Mouse (Mus musculus): ENCODE measurements around the gene Elmo1. TPM values are rescaled to one million over a fixed set of nuclear protein-coding genes. Genes with fewer than 3 reads are reported as not detected.

Gene Elmo1
- total RNA-seq, 2 experiments from 2014 or later, result 9.8 to 10.2 TPM

DNA sequence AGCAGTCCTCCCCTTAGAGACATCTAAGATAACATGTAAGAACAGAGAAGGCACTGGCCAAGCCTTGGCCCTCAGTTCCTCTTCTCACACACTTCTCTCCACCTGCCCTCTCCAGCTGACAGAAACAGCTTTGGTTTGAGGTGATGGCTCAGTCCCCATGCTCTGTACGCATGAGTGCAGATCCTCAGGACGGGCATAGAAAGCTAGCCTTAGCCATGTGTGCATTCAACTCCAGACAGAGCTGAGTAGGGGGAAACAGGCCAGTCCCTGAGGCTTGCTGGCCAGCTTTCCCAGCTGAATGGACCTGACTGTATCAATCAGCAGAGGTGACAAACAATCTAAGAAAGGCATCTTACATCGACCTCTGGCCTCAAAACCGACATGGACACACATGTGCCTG, 435.4 kb downstream of the Elmo1 start:
- intact Hi-C loops (cut with DNase I), result no loop called here
- DNase-seq (ENCODE audit: low spot score), result no peak

GRCm38 (mm10) chr13:20537053-20537452, 446.7 kb downstream of the Elmo1 start:
- intact Hi-C loops (cut with DNase I), result no loop called here
- DNase-seq (ENCODE audit: low spot score), result no peak

DNA sequence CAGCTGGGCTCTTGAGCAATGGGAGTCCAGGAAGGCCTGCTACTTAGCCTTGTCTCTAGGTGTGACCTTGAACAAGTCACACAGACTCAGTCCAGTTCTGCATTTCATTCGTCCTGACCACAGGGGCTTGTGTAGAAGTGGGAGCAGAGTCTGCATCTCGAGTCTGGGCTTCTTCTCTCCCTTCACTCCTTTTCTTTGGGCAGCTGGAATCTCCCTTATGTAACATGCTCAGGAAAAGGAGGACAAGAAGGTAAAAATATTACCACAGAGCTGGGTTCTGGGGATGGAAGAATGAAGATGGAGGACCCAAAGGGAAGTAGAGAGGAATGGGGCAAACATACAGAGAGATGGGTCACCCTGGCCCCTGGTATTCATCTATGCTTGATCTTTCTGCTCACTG, 447.1 kb downstream of the Elmo1 start:
- no peak for DNase-seq (ENCODE audit: low spot score)
- intact Hi-C loops (cut with DNase I), result no loop called here

DNA sequence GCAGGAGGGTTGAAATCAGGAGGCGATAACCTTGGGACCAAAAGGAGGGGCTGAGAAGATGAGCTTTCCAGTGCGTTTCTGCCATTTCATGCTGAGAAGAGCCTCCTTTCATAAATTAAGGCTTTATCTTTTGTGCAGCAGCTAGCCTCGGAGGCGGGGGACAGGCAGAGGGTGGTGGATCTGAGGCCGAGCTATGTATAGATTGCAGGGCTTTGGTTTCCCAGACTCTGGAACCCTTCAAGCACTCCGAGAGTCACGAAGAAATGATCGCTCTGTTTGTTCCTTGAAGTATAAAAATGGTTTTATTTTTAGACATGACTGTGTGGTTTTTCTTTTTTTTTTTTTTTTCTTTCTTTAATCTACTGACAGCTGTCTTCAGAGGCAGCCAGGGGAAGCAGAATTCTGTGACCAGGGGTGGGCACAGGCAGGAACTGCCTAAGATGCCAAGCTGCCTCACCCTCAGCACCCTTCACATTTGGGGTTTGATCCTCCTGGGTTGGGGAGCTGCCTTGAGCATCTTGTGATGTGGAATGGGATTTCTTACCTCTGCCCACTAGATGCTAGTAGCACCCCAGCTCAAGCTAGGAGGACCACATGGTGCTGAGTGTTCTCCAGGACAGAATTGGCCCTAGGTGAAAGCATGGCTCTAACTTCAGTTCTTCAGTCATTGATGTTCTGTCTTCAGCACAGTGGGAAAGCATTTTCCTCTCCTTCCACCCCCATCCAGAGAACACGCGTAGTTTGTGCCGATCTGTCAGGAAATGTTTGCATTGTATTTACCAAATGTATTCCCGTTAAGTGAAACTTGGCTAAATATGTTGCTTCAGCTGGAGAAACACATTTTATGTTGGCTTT, 448.0 kb downstream of the Elmo1 start:
- intact Hi-C loops (cut with DNase I), result no loop called here

GRCm38 (mm10) chr13:20539631-20540030, 449.2 kb downstream of the Elmo1 start:
- intact Hi-C loops (cut with DNase I), result no loop called here
- DNase-seq (ENCODE audit: low spot score), result no peak

More for the DNA sequence above, 448.0 kb downstream of the Elmo1 start:
- DNase-seq (ENCODE audit: low spot score), result no peak

- DNase-seq (ENCODE audit: low spot score), result no peak
- intact Hi-C loops (cut with DNase I), result no loop called here
These were observed 456.3 kb downstream of the Elmo1 start for GRCm38 (mm10) chr13:20546568-20547204.

GRCm38 (mm10) chr13:20549983-20550382, 459.6 kb downstream of the Elmo1 start:
- DNase-seq (ENCODE audit: low spot score), result no peak
- intact Hi-C loops (cut with DNase I), result no loop called here

- no peak for DNase-seq (ENCODE audit: low spot score)
- intact Hi-C loops (cut with DNase I), result no loop called here
These were observed 461.2 kb downstream of the Elmo1 start for GRCm38 (mm10) chr13:20551559-20551958.

DNA sequence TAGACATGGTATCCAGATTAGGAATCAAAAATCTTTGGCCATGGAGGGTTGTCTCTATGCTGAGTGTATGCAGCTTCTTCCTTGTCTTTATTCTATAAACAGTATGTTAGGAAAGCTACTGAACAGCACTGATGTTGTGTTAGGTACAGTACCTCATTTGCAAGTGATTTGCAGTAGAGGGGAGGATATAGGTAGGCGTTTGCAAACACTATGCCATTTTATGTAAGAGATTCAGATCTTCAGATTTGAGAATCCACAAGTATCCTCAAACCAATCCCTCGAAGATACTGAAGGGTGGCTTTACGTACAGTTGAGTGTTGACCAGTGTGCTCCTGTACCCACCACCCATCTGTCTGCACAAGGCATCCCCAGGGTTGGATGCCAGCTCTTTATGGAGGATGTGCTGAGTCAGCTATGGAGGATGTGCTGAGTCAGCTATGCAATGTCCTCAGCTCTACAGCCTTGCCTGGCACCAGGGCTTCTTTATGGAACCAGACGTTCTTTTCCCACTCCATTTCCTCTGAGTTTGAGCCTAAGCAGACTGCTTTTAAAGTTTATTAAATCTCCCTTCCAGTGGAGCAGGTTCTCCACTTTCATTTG, 465.6 kb downstream of the Elmo1 start:
- no peak for DNase-seq (ENCODE audit: low spot score)
- intact Hi-C loops (cut with DNase I), result no loop called here

DNA sequence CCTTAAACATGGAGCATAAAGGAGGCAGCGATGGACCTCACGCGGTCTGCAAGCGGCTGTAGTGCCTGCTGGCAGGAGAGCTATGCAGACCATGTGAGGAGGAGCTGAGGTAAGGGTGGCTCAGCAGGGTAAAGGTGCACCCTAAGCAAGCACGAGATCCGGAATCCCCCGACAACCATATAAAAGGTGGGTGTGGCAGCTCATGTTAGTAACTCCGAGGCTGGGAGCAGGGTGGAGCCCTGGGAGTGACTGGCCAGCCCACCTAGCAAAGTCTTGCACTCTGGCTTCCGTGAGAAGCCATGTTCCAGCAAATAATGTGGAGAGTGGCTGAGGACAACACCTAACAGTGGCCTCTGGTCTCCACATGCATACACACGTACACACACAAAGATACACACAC, 466.3 kb downstream of the Elmo1 start:
- intact Hi-C loops (cut with DNase I), result no loop called here
- no peak for DNase-seq (ENCODE audit: low spot score)

GRCm38 (mm10) chr13:20557156-20557555, 466.8 kb downstream of the Elmo1 start:
- intact Hi-C loops (cut with DNase I), result no loop called here
- no peak for DNase-seq (ENCODE audit: low spot score)

GRCm38 (mm10) chr13:20558376-20558775, 468.0 kb downstream of the Elmo1 start:
- DNase-seq (ENCODE audit: low spot score), result no peak
- intact Hi-C loops (cut with DNase I), result no loop called here

- no peak for DNase-seq (ENCODE audit: low spot score)
- intact Hi-C loops (cut with DNase I), result loop anchor here (10.0 kb wide), 1 partner anchor 250 kb away; no protein-coding TSS in a partner anchor
These were observed 474.0 kb downstream of the Elmo1 start for GRCm38 (mm10) chr13:20564414-20564813.

- intact Hi-C loops (cut with DNase I), result no loop called here
- DNase-seq (ENCODE audit: low spot score), result no peak
These were observed 484.8 kb downstream of the Elmo1 start for GRCm38 (mm10) chr13:20575186-20575585.

DNA sequence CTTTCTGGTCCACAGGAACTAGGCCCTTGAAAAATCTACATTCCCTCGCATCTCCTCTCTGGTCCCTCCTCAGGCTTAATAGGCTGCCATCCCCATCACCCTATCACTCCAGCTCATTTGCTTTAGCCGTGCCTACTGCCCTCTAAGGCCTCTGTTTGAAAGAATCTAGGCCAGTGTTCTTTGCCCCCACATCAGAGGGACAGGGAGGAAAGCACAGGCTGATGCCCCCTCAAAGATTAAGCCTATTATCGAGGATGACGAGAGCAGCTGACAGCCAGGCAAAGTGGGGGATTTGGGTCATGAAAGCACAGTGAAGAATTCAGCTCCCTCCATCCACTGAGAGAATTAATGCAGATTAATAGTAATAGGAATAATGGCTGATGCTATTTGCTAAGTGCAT, 495.5 kb downstream of the Elmo1 start:
- DNase-seq (ENCODE audit: low spot score), result no peak
- intact Hi-C loops (cut with DNase I), result loop anchor here (10.0 kb wide), 1 partner anchor 571 kb away; no protein-coding TSS in a partner anchor

DNA sequence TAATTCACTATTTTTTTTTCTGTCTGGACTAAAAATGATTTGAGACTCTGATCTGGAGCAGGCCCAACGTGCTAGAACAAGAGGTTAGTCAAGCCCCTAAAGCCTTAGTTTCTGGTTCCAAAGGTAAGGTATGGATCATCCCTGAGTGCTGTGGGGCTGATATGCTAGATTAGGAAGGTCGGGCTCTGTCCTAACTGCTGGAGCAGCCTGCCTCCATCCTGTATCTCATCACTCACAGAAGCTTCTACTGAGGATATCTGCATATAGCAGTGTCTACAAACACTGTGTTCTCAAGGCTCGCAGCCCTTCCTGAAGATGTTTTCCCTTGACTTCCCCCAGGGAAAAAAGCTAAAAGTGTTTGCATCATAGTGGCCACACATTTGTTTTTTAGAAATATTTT, 496.1 kb downstream of the Elmo1 start:
- DNase-seq (ENCODE audit: low spot score), result no peak
- intact Hi-C loops (cut with DNase I), result loop anchor here (10.0 kb wide), 1 partner anchor 572 kb away; no protein-coding TSS in a partner anchor

- intact Hi-C loops (cut with DNase I), result no loop called here
- no peak for DNase-seq (ENCODE audit: low spot score)
These were observed 500.6 kb downstream of the Elmo1 start for GRCm38 (mm10) chr13:20590983-20591382.

GRCm38 (mm10) chr13:20597307-20597706, 506.9 kb downstream of the Elmo1 start:
- no peak for DNase-seq (ENCODE audit: low spot score)
- intact Hi-C loops (cut with DNase I), result no loop called here

DNA sequence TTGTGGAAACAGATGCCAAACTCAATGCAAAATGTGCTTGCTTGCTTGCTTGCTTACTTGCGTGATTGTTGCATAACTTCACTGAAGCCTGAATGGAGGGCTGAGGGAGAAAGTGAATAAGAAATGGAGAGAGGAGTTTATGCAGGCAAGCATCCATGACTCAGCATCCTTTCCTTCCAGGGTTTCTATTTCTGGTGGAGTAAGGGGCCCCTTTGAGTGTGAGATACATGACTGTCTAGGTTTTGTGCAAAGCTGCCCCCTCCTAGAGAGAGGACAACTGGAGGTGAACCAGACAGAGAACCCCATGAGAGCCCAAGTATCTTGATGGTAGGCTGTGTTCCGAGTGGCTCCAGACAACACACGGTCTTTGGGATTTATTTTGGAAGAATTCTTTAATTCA, 508.2 kb downstream of the Elmo1 start:
- DNase-seq (ENCODE audit: low spot score), result no peak
- intact Hi-C loops (cut with DNase I), result no loop called here

GRCm38 (mm10) chr13:20600246-20600645, 509.9 kb downstream of the Elmo1 start:
- DNase-seq (ENCODE audit: low spot score), result no peak
- intact Hi-C loops (cut with DNase I), result no loop called here

- intact Hi-C loops (cut with DNase I), result no loop called here
These were observed 511.0 kb downstream of the Elmo1 start for GRCm38 (mm10) chr13:20601421-20601820.

More at GRCm38 (mm10) chr13:20601421-20601820, 511.0 kb downstream of the Elmo1 start:
- DNase-seq (ENCODE audit: low spot score), result no peak

All from heart, postnatal 25 days (tissue).